Mouse (Mus musculus) liver, embryonic 18 days (tissue): ENCODE data around the gene Inhbc. TPM values are rescaled to one million over a fixed set of nuclear protein-coding genes. Genes with fewer than 3 reads are reported as not detected.

Experiments used
- polyA plus RNA-seq: library from polyadenylated mRNA; depleted of rRNA; stranded (reverse); fragments of >200 nt; gene quantifications from 2 replicates; pipeline ENCODE4 v1.2.3, GENCODE M21; 2012; rRNA removed

The Inhbc gene
- 5.6 and 6.3 TPM in 2 replicates for polyA plus RNA-seq

DNA sequence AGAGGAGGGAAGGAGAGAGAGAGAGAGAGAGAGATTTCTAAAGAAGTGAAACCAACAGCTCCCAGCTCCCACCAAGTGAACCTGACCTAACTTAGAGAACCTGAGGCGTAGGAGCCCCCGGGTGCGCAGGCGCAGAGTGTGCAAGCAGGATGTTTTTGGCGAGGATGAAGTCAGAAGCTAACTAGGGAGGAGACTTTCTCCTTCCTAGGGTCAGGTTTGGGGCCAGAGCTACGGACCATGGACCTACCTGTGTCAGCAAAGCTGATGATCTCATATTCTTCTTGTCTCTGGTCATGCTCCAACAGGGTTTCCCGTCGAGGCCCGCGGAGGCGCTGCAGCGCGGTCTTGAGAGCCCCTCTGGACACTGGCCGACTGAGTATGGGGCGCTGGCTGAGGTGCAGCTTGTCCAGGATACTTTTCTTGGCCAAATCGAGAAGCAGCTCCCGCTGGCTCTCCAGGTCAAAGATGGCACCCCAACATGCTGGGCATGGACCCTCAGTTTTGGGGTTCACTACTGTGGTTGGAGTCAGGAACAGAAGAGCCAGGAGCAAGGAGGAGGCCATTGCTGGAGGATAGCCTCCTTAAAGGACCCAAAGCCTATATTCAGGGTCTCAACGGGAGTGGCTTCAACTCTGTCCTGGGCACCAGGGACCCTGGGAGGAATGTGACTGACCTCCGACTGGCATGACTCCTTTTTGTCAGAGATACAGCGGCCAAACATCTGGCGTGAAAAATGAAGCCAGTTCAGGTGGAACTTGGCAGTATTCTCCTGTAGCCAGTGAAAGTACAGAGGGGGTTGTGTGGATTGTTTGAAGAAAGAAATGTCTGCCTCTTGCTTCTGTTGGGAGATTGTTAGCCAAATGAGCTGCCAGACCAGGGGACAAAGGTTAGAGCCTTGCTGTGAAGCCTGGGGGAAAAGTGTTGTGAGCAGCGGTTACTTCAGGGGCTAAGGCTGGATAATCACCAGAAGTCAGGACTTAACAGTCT is at the start of gene Inhbc:
Gene Inhbc (minus strand): TSS at position 598 of the 987 bp plus-strand sequence.

DNA sequence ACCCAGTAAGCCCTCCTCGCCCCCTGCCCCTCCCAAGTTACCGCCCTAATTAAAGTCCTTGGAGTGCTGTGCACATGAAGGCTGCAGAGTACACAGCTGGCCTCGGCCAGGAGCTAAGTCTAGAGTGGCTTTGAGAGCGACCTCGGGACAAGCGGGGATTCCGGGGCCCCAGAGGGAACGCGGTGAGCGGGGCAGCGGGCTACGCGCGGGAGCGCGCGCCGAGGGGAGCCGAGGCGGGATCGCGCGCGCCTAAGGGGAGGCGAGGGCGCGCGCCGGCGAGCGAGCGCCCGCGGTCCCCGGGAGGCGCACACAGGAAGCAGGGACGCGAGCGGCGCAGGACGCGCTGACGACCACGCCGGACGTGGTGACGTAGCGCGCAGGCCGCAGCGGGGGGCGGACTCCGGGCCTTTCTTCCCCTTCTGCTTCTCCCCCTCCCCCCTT is 10.0 kb upstream of the Inhbc start, which contains the start of gene R3hdm2:
Gene R3hdm2 (plus strand): TSS at position 77 of the 441 bp plus-strand sequence.

DNA sequence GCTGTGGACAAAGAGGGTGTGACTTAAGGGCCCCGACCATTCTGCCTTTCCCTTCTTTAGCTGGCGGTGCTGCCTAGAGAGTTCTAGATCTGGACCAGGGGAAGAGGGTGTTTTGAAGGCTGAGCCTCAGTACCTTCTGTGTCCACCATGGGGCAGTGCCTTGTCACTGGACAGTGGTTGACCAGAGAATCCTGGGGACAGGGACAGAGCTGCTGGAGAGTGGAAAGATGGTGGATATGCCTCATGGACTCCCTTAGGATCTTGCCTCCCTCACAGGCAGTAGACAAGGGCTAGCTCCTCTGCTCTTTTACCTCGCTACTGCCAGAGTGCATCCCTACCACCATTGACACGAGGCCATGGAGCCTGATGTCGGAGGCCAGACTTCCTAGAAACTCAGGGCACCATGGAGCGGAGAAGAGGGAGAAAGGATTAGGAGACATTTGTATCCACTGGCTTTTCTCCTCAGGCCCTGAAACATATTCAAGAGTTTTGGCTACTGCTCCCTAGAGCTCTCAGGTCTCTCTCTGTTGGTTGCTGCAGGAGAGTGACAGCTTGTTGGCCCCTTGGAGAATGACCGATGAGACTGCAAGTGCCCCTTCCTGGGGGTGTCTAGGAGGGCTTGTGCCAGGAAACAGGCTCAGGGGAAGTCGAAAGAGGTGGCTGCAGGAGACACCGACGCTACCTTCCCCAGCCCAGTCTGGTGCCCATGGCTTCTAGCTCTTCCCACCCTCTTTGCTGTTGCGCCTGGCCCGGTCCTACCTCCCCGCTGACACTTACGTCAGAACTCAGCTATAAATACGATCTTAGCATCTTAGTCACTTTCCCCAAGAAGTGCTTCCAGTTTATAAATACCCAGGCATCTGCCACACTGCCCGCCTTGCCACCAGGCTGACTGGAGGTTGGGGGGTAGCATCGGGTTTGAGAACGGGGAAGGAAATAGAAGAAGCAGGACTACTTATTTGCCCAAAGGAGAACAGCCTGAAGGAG is 16.0 kb downstream of the Inhbc start, which contains the start of gene Inhbe:
Gene Inhbe (minus strand): TSS at position 503 of the 987 bp plus-strand sequence.

DNA sequence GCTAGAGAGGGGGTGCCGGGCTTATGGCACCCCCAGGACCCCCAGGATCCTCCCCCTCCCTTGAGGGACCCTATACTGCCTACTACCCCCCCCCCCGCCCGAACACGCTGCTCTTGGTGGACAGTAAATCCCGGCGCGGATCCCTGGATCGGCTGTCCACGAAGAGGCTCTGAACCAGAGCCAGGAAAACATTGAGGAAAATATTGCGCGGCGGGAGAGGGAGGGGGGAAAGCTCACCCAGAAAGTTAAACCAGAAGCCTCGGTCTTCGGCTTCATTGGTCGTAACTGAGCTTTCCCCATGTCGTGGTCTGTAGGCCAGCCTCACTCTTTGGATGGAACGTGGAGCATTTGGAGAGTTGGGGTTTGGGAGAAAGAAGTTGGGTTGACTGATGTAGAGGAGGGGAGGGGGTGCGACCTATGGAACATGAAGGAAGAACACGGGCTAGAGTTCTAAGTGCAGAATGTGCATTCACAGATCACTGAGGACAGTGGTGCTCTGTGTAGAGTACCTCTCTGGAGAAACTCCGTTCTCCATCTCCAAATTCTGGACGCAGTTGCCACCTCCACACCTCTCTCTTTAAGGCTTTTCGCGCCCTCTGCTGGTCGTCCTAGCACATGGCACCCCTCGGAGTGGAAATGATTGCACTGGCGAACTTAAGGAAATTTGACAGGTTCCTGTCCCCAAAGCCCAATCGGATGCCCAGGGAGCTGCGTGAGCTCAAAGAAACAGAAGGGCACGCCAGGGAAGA is 28.2 kb downstream of the Inhbc start, which contains the start of gene Gli1:
Gene Gli1 (minus strand): TSS at position 84 of the 749 bp plus-strand sequence.

DNA sequence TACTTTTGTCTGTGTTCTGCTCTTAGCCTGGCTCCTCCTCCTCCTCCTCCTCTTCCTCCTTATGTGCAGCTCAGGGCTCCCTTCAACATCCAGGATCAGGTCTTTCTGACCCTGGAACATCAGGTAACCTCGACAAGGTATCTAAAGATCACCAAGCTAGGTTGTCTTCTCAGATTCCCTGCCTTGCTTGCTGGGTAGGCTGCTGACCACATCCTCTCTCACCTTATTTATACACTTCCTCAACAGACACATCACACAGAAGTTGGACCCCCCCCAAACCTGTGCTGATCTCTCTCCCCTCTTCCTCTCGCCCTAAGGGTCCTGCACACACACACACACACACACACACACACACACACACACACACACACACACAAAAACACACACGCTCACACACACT is 48.6 kb downstream of the Inhbc start, which contains the start of gene Arhgap9:
Gene Arhgap9 (plus strand): TSS at position 344 of the 400 bp plus-strand sequence.

DNA sequence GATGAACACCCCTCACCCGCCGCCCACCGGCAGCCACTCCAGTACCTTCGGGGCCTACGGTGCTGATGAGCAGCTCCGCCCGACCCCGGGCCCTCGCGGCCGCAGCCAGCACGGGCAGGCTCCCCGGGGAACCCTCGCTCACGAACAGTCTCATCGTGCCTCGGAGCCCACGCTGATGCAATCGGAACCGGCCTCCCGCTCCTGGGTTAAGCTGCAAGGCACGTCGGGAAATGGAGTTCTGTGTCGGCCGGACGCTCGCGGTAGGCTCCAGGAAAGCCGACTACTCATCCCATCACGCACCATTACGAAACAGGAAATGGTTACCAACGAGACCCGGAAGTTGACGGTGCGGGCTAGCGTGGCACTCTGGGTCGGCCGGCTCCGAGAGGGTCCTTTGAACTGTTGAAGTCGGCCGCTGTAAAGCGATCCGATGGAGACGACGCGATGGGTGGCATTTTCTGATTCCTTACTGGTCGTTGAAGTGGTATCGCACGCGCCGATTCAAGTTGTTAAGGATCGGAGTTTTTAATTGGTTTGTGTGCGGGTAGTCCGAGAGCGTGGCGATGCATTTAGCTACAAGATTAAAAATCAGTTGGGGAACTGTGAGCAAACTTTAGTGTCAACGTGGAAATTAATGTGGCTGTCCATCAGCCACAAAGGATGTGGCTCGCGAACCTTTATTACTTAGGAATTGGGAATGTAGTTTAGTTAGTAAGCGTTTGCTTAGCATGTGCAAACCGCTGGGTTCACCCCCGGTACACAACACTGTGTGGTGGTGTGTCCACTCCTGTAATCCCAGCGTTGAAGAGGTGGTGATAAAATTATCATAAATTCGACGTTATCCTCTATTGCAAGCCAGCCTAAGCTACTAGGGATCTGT is 58.5 kb downstream of the Inhbc start, which contains the start of gene Mars:
Gene Mars (minus strand): TSS at position 311 of the 880 bp plus-strand sequence.

Other genes with a start within 250 kb of the Inhbc start
- 48.7 and 52.7 TPM in 2 replicates for gene Os9, start 249.3 kb downstream of the Inhbc start, polyA plus RNA-seq
- 21.1 and 27.0 TPM in 2 replicates for gene B4galnt1, start 205.2 kb downstream of the Inhbc start, polyA plus RNA-seq
- gene Slc26a10, start 189.8 kb downstream of the Inhbc start, polyA plus RNA-seq = 3.8 and 4.2 TPM in 2 replicates
- 5.2 and 6.2 TPM in 2 replicates for gene Arhgef25, start 180.3 kb downstream of the Inhbc start, polyA plus RNA-seq
- gene Dtx3, start 174.7 kb downstream of the Inhbc start, polyA plus RNA-seq = 25.7 and 36.5 TPM in 2 replicates
- 15.5 and 18.1 TPM in 2 replicates for gene Pip4k2c, start 158.8 kb downstream of the Inhbc start, polyA plus RNA-seq
- gene Kif5a, start 107.1 kb downstream of the Inhbc start, polyA plus RNA-seq = 0.13 TPM in 2 replicates
- gene Dctn2, start 104.1 kb downstream of the Inhbc start, polyA plus RNA-seq = 57.1 and 59.5 TPM in 2 replicates
- gene Mbd6, start 81.4 kb downstream of the Inhbc start, polyA plus RNA-seq = 6.1 and 8.2 TPM in 2 replicates
- gene Mars, start 58.6 kb downstream of the Inhbc start, polyA plus RNA-seq = 45.8 and 49.7 TPM in 2 replicates
- gene Arhgap9, start 48.5 kb downstream of the Inhbc start, polyA plus RNA-seq = 11.3 and 12.3 TPM in 2 replicates
- 0.48 and 0.55 TPM in 2 replicates for gene Gli1, start 28.5 kb downstream of the Inhbc start, polyA plus RNA-seq
- 15.8 and 17.1 TPM in 2 replicates for gene Inhbe, start 16.0 kb downstream of the Inhbc start, polyA plus RNA-seq
- 10.7 and 13.9 TPM in 2 replicates for gene R3hdm2, start 9.9 kb upstream of the Inhbc start, polyA plus RNA-seq
- 0.37 and 0.73 TPM in 2 replicates for gene Stac3, start 131.3 kb upstream of the Inhbc start, polyA plus RNA-seq
- gene Ndufa4l2, start 144.5 kb upstream of the Inhbc start, polyA plus RNA-seq = 58.2 and 83.8 TPM in 2 replicates
- gene Shmt2, start 152.0 kb upstream of the Inhbc start, polyA plus RNA-seq = 109 and 125 TPM in 2 replicates
- gene Nxph4, start 164.1 kb upstream of the Inhbc start, polyA plus RNA-seq = 0.03 and 0.07 TPM in 2 replicates